24 mouse cellular contexts compared by ENCODE assay signal in the genomic region with DNA sequence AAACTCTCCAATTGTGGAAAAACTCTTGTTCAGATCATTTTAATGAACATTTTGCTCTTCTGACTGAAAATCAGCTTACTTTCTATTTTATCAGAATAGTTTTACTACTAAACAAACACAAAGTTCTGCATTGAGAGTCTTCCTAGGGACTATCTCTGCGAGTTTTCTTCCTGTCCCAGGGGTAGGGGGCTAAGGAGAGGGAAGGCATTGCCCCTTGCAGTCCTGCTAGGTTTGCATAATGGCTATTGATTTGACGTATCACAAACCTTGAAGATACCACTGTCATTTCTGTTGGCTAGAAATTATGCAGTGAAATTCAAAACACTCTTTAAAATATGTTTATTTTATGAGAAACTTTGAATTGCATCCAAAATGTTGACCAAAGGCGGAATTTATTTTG.
DNase-seq lines count a peak whose midpoint lies in the region; ATAC-seq and TF ChIP-seq lines count a peak whose summit lies in the region.
"Had no signal": no experiment of that assay in that cellular context is flagged by ENCODE, and none has a peak within 500 bp of the region (broad histone marks: within the 10 kb centered on the region; RNA-seq: fewer than 3 reads in every experiment).

No protein-coding gene starts in this region.

- intact Hi-C loops in left cerebral cortex, adult 2 months (cut with DNase I) = loop anchor here (5.0 kb wide), 1 partner anchor 540 kb away; no protein-coding TSS in a partner anchor
- intact Hi-C loops in left cerebral cortex, postnatal 36 days (cut with DNase I) = no loop called here

- no peak for ATAC-seq in intestine, embryonic 16.5 days
- no peak for ATAC-seq in intestine, embryonic 15.5 days
- no peak for ATAC-seq in lung, postnatal 0 days
- no peak for ATAC-seq in stomach, postnatal 0 days (ENCODE audit: low FRiP score, low TSS enrichment)

- H3K36me3 ChIP-seq in intestine, embryonic 16.5 days (ENCODE audit: control insufficient read depth, insufficient read depth, low read length) = no peaks in the 10 kb centered on the region
- H3K36me3 ChIP-seq in intestine, embryonic 15.5 days = no peaks in the 10 kb centered on the region
- H3K36me3 ChIP-seq in lung, postnatal 0 days (ENCODE audit: insufficient read depth, low read length) = no peaks in the 10 kb centered on the region
- no peaks in the 10 kb centered on the region for H3K36me3 ChIP-seq in stomach, postnatal 0 days (ENCODE audit: control insufficient read depth, insufficient read depth, low read length)
- H3K36me3 ChIP-seq: embryonic facial prominence, embryonic 13.5 days; hindbrain, embryonic 10.5 days; limb, embryonic 10.5 days; limb, embryonic 15.5 days; liver, embryonic 15.5 days; midbrain, embryonic 12.5 days; neural tube, embryonic 13.5 days had no signal

- H3K9ac ChIP-seq in intestine, embryonic 16.5 days (ENCODE audit: low read depth, low read length) = no peak overlapping the region
- H3K9ac ChIP-seq in intestine, embryonic 15.5 days = no peak overlapping the region
- H3K9ac ChIP-seq in lung, postnatal 0 days (replicated peaks; ENCODE audit: low read depth) = no peak overlapping the region
- H3K9ac ChIP-seq in stomach, postnatal 0 days (ENCODE audit: low read length) = peak overlapping the region; percentile 1; the same call in 1 of the 2 replicates
- H3K9ac ChIP-seq: embryonic facial prominence, embryonic 13.5 days; limb, embryonic 15.5 days; liver, embryonic 15.5 days; midbrain, embryonic 12.5 days; neural tube, embryonic 13.5 days had no signal

- no peak overlapping the region for H3K4me3 ChIP-seq in intestine, embryonic 16.5 days (ENCODE audit: low read length)
- H3K4me3 ChIP-seq in intestine, embryonic 15.5 days (replicated peaks) = no peak overlapping the region
- H3K4me3 ChIP-seq in left cerebral cortex, adult 2 months = peak overlapping the region; percentile 21
- H3K4me3 ChIP-seq in lung, postnatal 0 days (ENCODE audit: low read depth, low read length) = no peak overlapping the region
- no peak overlapping the region for H3K4me3 ChIP-seq in stomach, postnatal 0 days (ENCODE audit: low read depth, low read length)
- H3K4me3 ChIP-seq: embryonic facial prominence, embryonic 13.5 days; erythroblast, embryonic 14.5 days; hindbrain, embryonic 10.5 days; limb, embryonic 10.5 days; limb, embryonic 15.5 days; liver, embryonic 15.5 days; megakaryocyte, embryonic 14.5 days; midbrain, embryonic 12.5 days; myocyte; neural tube, embryonic 13.5 days had no signal

- WGBS in intestine, embryonic 16.5 days = 49% methylated on average over 3 of the region's 3 CpGs
- 43% methylated on average over 3 of the region's 3 CpGs for WGBS in intestine, embryonic 15.5 days
- WGBS in lung, postnatal 0 days = 45% methylated on average over 3 of the region's 3 CpGs
- WGBS in stomach, postnatal 0 days = 61% methylated on average over 3 of the region's 3 CpGs

- no peak for TF ChIP-seq EP300 in lung, postnatal 0 days (IDR thresholded peaks at IDR 0.05)
- no peak for TF ChIP-seq EP300 in stomach, postnatal 0 days (optimal IDR thresholded peaks at IDR 0.05)

- 0 out of 2 replicates have a peak, but pooled peaks cover 2% of the 10 kb centered on the region for H3K4me1 ChIP-seq in intestine, embryonic 16.5 days (ENCODE audit: control insufficient read depth, insufficient read depth, low read length)
- H3K4me1 ChIP-seq in intestine, embryonic 15.5 days (replicated peaks) = 0 out of 2 replicates have a peak, but pooled peaks cover 2% of the 10 kb centered on the region
- no peaks in the 10 kb centered on the region for H3K4me1 ChIP-seq in lung, postnatal 0 days (ENCODE audit: insufficient read depth, low read depth, low read length)
- no peaks in the 10 kb centered on the region for H3K4me1 ChIP-seq in stomach, postnatal 0 days (replicated peaks; ENCODE audit: control insufficient read depth, insufficient read depth)
- H3K4me1 ChIP-seq: limb, embryonic 10.5 days; limb, embryonic 15.5 days; liver, embryonic 15.5 days; megakaryocyte, embryonic 14.5 days had no signal

- no peaks in the 10 kb centered on the region for H3K27me3 ChIP-seq in intestine, embryonic 16.5 days (replicated peaks; ENCODE audit: control insufficient read depth, insufficient read depth, low read length)
- H3K27me3 ChIP-seq in intestine, embryonic 15.5 days (replicated peaks) = no peaks in the 10 kb centered on the region
- H3K27me3 ChIP-seq in lung, postnatal 0 days (replicated peaks; ENCODE audit: insufficient read depth, low read length) = no peaks in the 10 kb centered on the region
- no peaks in the 10 kb centered on the region for H3K27me3 ChIP-seq in stomach, postnatal 0 days (ENCODE audit: control insufficient read depth, insufficient read depth, low read length)
- H3K27me3 ChIP-seq: embryonic facial prominence, embryonic 13.5 days; limb, embryonic 15.5 days; liver, embryonic 15.5 days; megakaryocyte, embryonic 14.5 days; midbrain, embryonic 12.5 days; neural tube, embryonic 13.5 days had no signal

- H3K27ac ChIP-seq in intestine, embryonic 16.5 days (ENCODE audit: low read length) = peak overlapping the region; percentile 48; the same call in 1 of the 2 replicates
- no peak overlapping the region for H3K27ac ChIP-seq in intestine, embryonic 15.5 days
- H3K27ac ChIP-seq in left cerebral cortex, adult 2 months = peak overlapping the region; percentile 69
- peak overlapping the region; percentile 57 for H3K27ac ChIP-seq in lung, postnatal 0 days (ENCODE audit: low read length)
- H3K27ac ChIP-seq in stomach, postnatal 0 days (replicated peaks) = peak overlapping the region; percentile 80
- H3K27ac ChIP-seq: limb, embryonic 10.5 days; liver, embryonic 15.5 days; midbrain, embryonic 12.5 days; neural tube, embryonic 13.5 days had no signal

- TF ChIP-seq CTCF in left cerebral cortex, adult 2 months (IDR thresholded peaks at IDR 0.05) = no peak
- no peak for TF ChIP-seq CTCF in lung, postnatal 0 days (IDR thresholded peaks at IDR 0.05)
- no peak for TF ChIP-seq CTCF in stomach, postnatal 0 days (IDR thresholded peaks at IDR 0.05; ENCODE audit: low read depth)

- no peaks in the 10 kb centered on the region for H3K9me3 ChIP-seq in intestine, embryonic 16.5 days (ENCODE audit: control insufficient read depth, low read length)
- no peaks in the 10 kb centered on the region for H3K9me3 ChIP-seq in intestine, embryonic 15.5 days
- H3K9me3 ChIP-seq in lung, postnatal 0 days (ENCODE audit: low read length) = no peaks in the 10 kb centered on the region
- no peaks in the 10 kb centered on the region for H3K9me3 ChIP-seq in stomach, postnatal 0 days (ENCODE audit: control insufficient read depth, low read length)
- H3K9me3 ChIP-seq: embryonic facial prominence, embryonic 13.5 days; hindbrain, embryonic 10.5 days; limb, embryonic 10.5 days; limb, embryonic 15.5 days; liver, embryonic 15.5 days; megakaryocyte, embryonic 14.5 days; midbrain, embryonic 12.5 days; neural tube, embryonic 13.5 days had no signal

- H3K4me2 ChIP-seq in intestine, embryonic 16.5 days (ENCODE audit: low read depth, low read length) = no peak overlapping the region
- no peak overlapping the region for H3K4me2 ChIP-seq in intestine, embryonic 15.5 days (replicated peaks)
- H3K4me2 ChIP-seq in lung, postnatal 0 days (replicated peaks; ENCODE audit: low read depth, low read length) = peak overlapping the region; percentile 29
- H3K4me2 ChIP-seq in stomach, postnatal 0 days (replicated peaks; ENCODE audit: low read depth) = peak overlapping the region; percentile 42
- H3K4me2 ChIP-seq: limb, embryonic 15.5 days; liver, embryonic 15.5 days; neural tube, embryonic 13.5 days had no signal

- DNase-seq in left cerebral cortex, adult 2 months (ENCODE audit: extremely low spot score in 1 of 2, low spot score in 2 of 2) = no peak
- DNase-seq in left cerebral cortex, postnatal 36 days (ENCODE audit: low spot score in 2 of 2) = no peak
- DNase-seq in lung, postnatal 0 days (ENCODE audit: low spot score) = peak; percentile 33
- no peak for DNase-seq in lung, postnatal 14 days
- no peak for DNase-seq in stomach, postnatal 0 days (ENCODE audit: low spot score)
- no peak for DNase-seq in frontal cortex, postnatal 10 days (ENCODE audit: low spot score in 2 of 2)
- DNase-seq: adrenal gland, postnatal 25 days; B cell, adult 2 months; cerebellum, adult 11-12 months; cerebellum, adult 9-11 months; right cerebral cortex, postnatal 4 days; thymus, postnatal 14 days had no signal

Comparison
In these comparisons a context has a peak if more than half of its experiments do, and no peak if none do; other contexts are left out.
1. H3K4me2 ChIP-seq: peak in lung, postnatal 0 days (single experiment) and stomach, postnatal 0 days (single experiment); none in intestine, embryonic 16.5 days (single experiment) and intestine, embryonic 15.5 days (single experiment).